Mouse (Mus musculus) layer of hippocampus, adult 18-20 months (tissue): ENCODE measurements around the gene Acsbg2. TPM values are rescaled to one million over a fixed set of nuclear protein-coding genes. Genes with fewer than 3 reads are reported as not detected.
"Not testable (repeated sequence)": the region's sequence is repeated elsewhere in the genome, so short reads cannot be mapped to it uniquely, and the experiment has no call there.

ENCODE experiments used
- DNase-seq, 2 experiments: peaks; one replicate each; pipeline ENCODE4 v3.0.0; 2022; ENCODE audit warnings: low spot score in 2 of 2
- long read RNA-seq: library from polyadenylated mRNA; stranded (forward); transcript quantifications from one replicate; pipeline ENCODE4 v2.0.0, GENCODE M21; 2021
- total RNA-seq, 2 experiments: library from RNA; stranded (reverse); gene quantifications; 2 replicates each; pipeline ENCODE4 v1.2.3; 2021

Acsbg2 gene
- not detected for total RNA-seq
- long read RNA-seq = 0 reads

GRCm38 (mm10) chr17:56874237-56874636, at the start of gene Acsbg2:
Gene Acsbg2 (minus strand): TSS chr17:56874447.
- no peak for DNase-seq

- DNase-seq = no peak
These were observed 45.5 kb upstream of the Acsbg2 start for GRCm38 (mm10) chr17:56919725-56920124.

- no peak for DNase-seq
These were observed 42.9 kb upstream of the Acsbg2 start for GRCm38 (mm10) chr17:56917166-56917565.

- DNase-seq = no peak
These were observed 39.2 kb upstream of the Acsbg2 start for GRCm38 (mm10) chr17:56913444-56913843.

- DNase-seq = no peak
These were observed 38.8 kb upstream of the Acsbg2 start for GRCm38 (mm10) chr17:56913023-56913422.

GRCm38 (mm10) chr17:56909764-56910163, 35.5 kb upstream of the Acsbg2 start:
- not testable (repeated sequence) for DNase-seq

GRCm38 (mm10) chr17:56907887-56908286, 33.6 kb upstream of the Acsbg2 start:
- DNase-seq = no peak

- DNase-seq = no peak
These were observed 32.8 kb upstream of the Acsbg2 start for GRCm38 (mm10) chr17:56907096-56907495.

GRCm38 (mm10) chr17:56906166-56906565, 31.9 kb upstream of the Acsbg2 start:
- no peak for DNase-seq

- no peak for DNase-seq
These were observed 28.5 kb upstream of the Acsbg2 start for GRCm38 (mm10) chr17:56902698-56903097.

- peak; percentile 76 to 91 for DNase-seq
These were observed 23.5 kb upstream of the Acsbg2 start for GRCm38 (mm10) chr17:56897630-56898195.

GRCm38 (mm10) chr17:56896513-56897129, 22.4 kb upstream of the Acsbg2 start:
- DNase-seq = peak; percentile 55 to 65

GRCm38 (mm10) chr17:56895368-56895918, 21.2 kb upstream of the Acsbg2 start:
- DNase-seq = no peak

- DNase-seq = no peak
These were observed 15.8 kb upstream of the Acsbg2 start for GRCm38 (mm10) chr17:56890018-56890417.

- no peak for DNase-seq
These were observed 13.8 kb upstream of the Acsbg2 start for GRCm38 (mm10) chr17:56888050-56888449.

- no peak for DNase-seq
These were observed 10.6 kb upstream of the Acsbg2 start for GRCm38 (mm10) chr17:56884809-56885208.

- no peak for DNase-seq
These were observed 10.1 kb upstream of the Acsbg2 start for GRCm38 (mm10) chr17:56884331-56884730.

GRCm38 (mm10) chr17:56883612-56884011, 9.4 kb upstream of the Acsbg2 start:
- no peak for DNase-seq

GRCm38 (mm10) chr17:56877426-56877825, 3.2 kb upstream of the Acsbg2 start:
- DNase-seq = no peak

- no peak for DNase-seq
These were observed 2.7 kb upstream of the Acsbg2 start for GRCm38 (mm10) chr17:56876981-56877380.

- no peak for DNase-seq
These were observed 2.2 kb upstream of the Acsbg2 start for GRCm38 (mm10) chr17:56876465-56876864.

- no peak for DNase-seq
These were observed 847 bp upstream of the Acsbg2 start, which contains the start of gene 1700061G19Rik for GRCm38 (mm10) chr17:56874936-56875651. Gene 1700061G19Rik (plus strand): TSS chr17:56875477.
